Mouse (Mus musculus) limb, embryonic 10.5 days (tissue): ENCODE data around the gene Ptpro. TPM values are rescaled to one million over a fixed set of nuclear protein-coding genes. Genes with fewer than 3 reads are reported as not detected.

Experiments used
- DNase-seq: peaks from one replicate; pipeline ENCODE4 v3.0.0-alpha.2; 2017; ENCODE audit warnings: low spot score
- H3K27ac ChIP-seq: fragments of 300-500 bp; sonication (generic); 2 replicates; pipeline ENCODE4 v1.5.1; 2016; ENCODE audit warnings: mild to moderate bottlenecking
- H3K27me3 ChIP-seq: fragments of 300-500 bp; sonication (generic); 2 replicates; pipeline ENCODE4 v1.6.1; 2016; ENCODE audit warnings: low read depth, mild to moderate bottlenecking; ENCODE audit not compliant: poor library complexity, severe bottlenecking
- H3K36me3 ChIP-seq: fragments of 300-500 bp; sonication (generic); 2 replicates; pipeline ENCODE4 v1.6.1; 2016; ENCODE audit warnings: mild to moderate bottlenecking, moderate library complexity
- H3K4me1 ChIP-seq: fragments of 300-500 bp; sonication (generic); 2 replicates; pipeline ENCODE4 v1.6.1; 2016
- H3K4me3 ChIP-seq: fragments of 300-500 bp; sonication (generic); 2 replicates; pipeline ENCODE4 v1.5.1; 2016; ENCODE audit warnings: mild to moderate bottlenecking, moderate library complexity
- H3K9me3 ChIP-seq: fragments of 300-500 bp; sonication (generic); replicated peaks from 2 replicates; pipeline ENCODE4 v1.6.1; 2016; ENCODE audit warnings: mild to moderate bottlenecking
- WGBS: fragments of 180-500 bp; shearing (Covaris S2); methylation state at CpG from one replicate; pipeline ENCODE4 v1.1.7; 2016; 5-methylcytosine and 5-hydroxymethylcytosine counted together
- polyA plus RNA-seq: library from polyadenylated mRNA; unstranded; fragments of >200 nt; fragmentation: Nextera tagmentation; extraction: Ambion mirVana; gene quantifications from 2 replicates; pipeline ENCODE4 v1.2.1, GENCODE M21; 2016

The Ptpro gene
- polyA plus RNA-seq, 1 experiment from 2014 or later, result 0.10 TPM

GRCm38 (mm10) chr6:137503462-137503861 is 251.3 kb downstream of the Ptpro start:
- Histone ChIP-seq H3K36me3 (no peaks in the 10 kb centered on the region), H3K4me3 (no peak overlapping the region), H3K27ac (no peak overlapping the region), H3K9me3 (no peaks in the 10 kb centered on the region), H3K27me3 (no peaks in the 10 kb centered on the region), H3K4me1 (no peaks in the 10 kb centered on the region)
- DNase-seq, result no peak
- 88% methylated on average over 8 of the region's 8 CpGs for WGBS

DNA sequence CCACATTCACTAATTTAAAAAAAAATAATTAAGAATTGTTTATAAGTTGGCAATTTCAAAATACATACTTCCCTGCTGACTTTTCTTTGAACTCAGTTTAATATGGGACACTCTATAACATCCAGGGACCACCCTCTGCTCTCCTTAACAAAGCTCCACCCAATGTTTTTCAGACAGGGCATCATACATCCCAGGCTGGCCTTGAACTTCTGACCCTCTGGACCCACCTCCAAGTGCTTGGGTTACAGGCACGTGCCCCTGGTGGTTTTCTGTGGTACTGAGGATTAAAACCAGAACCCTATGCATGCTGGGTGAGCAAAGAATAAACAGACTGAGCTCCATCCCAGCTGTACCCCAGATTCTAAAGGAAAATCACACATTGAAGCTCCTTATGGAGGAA is 251.9 kb downstream of the Ptpro start:
- H3K27ac ChIP-seq, result no peak overlapping the region
- DNase-seq, result no peak
- no peaks in the 10 kb centered on the region for H3K36me3 ChIP-seq
- H3K27me3 ChIP-seq, result no peaks in the 10 kb centered on the region
- H3K4me1 ChIP-seq, result no peaks in the 10 kb centered on the region
- H3K9me3 ChIP-seq, result no peaks in the 10 kb centered on the region
- H3K4me3 ChIP-seq, result no peak overlapping the region
- WGBS, result 65% methylated on average over 1 of the region's 1 CpGs

DNA sequence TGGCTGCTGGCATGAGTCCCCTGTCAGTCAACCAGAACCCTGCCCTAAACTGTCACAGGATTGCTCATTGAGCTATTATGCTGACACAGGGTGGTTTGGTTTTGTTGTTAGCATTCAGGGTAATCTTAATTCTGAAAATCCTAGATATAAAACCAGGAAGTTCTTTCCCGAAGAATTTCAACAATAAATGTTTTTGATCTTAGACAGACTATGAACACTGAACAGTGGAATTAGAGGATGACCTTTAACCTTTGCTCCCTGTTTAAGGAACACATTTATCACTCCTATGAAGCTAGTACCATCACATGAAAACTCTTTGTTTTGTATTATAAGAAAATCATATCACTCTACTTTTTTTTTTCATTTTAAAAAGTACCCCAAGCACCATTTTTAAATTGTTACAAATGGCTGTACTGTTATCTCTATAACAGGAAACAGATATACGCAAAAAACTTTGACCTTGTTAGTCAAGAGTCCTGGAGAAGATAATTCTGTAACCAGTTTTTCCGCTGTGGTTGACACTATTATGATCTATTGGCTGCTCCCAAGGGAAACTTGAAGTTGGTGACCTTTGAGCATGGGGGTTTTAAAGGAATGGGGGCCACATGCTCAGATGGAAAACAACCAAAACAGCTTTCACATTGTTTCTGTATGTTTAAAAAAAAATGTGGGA is 253.6 kb downstream of the Ptpro start:
- 88% methylated on average over 3 of the region's 3 CpGs for WGBS
- Histone ChIP-seq H3K4me3 (no peak overlapping the region), H3K9me3 (no peaks in the 10 kb centered on the region), H3K36me3 (no peaks in the 10 kb centered on the region), H3K27me3 (no peaks in the 10 kb centered on the region), H3K27ac (no peak overlapping the region), H3K4me1 (no peaks in the 10 kb centered on the region)
- no peak for DNase-seq

DNA sequence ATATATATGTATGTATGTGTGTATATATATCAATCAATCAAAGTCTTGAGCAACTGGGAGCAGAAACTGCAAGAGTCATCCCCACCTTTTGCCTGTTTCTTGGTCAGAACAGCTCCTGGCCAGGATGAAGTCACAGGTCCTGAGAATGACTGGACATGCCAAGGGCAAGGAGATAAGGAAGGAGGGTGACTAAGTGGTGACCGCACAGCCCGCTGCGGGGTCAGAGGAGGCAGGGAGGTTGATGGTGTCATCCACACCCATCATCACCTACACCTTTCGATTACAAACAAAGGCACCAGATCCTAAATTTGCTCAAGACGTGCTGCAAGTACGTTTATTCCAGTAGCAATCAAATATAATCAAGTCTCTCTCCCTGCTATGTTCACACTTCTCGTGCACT is 254.4 kb downstream of the Ptpro start:
- WGBS, result 93% methylated on average over 7 of the region's 7 CpGs
- H3K9me3 ChIP-seq, result no peaks in the 10 kb centered on the region
- H3K4me3 ChIP-seq, result no peak overlapping the region
- no peaks in the 10 kb centered on the region for H3K36me3 ChIP-seq
- H3K27me3 ChIP-seq, result no peaks in the 10 kb centered on the region
- DNase-seq, result no peak
- no peak overlapping the region for H3K27ac ChIP-seq
- H3K4me1 ChIP-seq, result no peaks in the 10 kb centered on the region

- Histone ChIP-seq H3K4me1 (no peaks in the 10 kb centered on the region), H3K4me3 (no peak overlapping the region), H3K36me3 (no peaks in the 10 kb centered on the region), H3K27me3 (no peaks in the 10 kb centered on the region), H3K9me3 (no peaks in the 10 kb centered on the region), H3K27ac (no peak overlapping the region)
- DNase-seq, result no peak
- WGBS, result 95% methylated on average over 19 of the region's 19 CpGs
Measured at GRCm38 (mm10) chr6:137508936-137509335, 256.8 kb downstream of the Ptpro start.

GRCm38 (mm10) chr6:137509341-137510045 is 257.4 kb downstream of the Ptpro start:
- Histone ChIP-seq H3K4me1 (no peaks in the 10 kb centered on the region), H3K36me3 (no peaks in the 10 kb centered on the region), H3K9me3 (no peaks in the 10 kb centered on the region), H3K27me3 (no peaks in the 10 kb centered on the region), H3K4me3 (no peak overlapping the region), H3K27ac (no peak overlapping the region)
- DNase-seq, result no peak
- 87% methylated on average over 14 of the region's 14 CpGs for WGBS

DNA sequence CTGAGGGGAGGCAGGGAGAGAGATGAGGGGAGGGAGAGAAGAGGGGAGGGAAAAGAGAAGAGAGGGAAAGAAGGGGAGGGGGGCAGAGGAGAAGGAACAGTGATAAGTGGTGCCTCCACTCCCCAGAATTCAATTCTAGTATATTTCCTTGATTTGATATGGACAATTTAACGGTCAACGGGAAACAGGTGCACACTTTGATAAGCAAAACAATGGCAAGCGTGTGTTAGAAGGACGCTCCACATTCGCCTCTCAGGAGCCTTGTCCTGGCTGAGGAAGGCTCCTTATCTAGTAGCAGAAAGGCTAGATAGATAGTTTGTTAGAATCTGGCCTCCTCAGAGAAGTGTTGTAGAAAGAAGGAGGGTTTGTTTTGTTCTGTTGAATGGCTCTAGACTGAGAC is 260.6 kb downstream of the Ptpro start:
- H3K4me3 ChIP-seq, result no peak overlapping the region
- 86% methylated on average over 5 of the region's 5 CpGs for WGBS
- peak; percentile 7 for DNase-seq
- H3K27ac ChIP-seq, result no peak overlapping the region
- H3K9me3 ChIP-seq, result no peaks in the 10 kb centered on the region
- H3K36me3 ChIP-seq, result no peaks in the 10 kb centered on the region
- no peaks in the 10 kb centered on the region for H3K27me3 ChIP-seq
- H3K4me1 ChIP-seq, result no peaks in the 10 kb centered on the region

Other genes starting within 250 kb of the Ptpro start
- gene Rerg, start 81.8 kb upstream of the Ptpro start, polyA plus RNA-seq, result 1.2 and 1.3 TPM in 2 replicates